Mouse (Mus musculus): ENCODE data around the gene Nmbr. TPM values are rescaled to one million over a fixed set of nuclear protein-coding genes. Genes with fewer than 3 reads are reported as not detected.

The Nmbr gene
- total and polyA plus RNA-seq, 2 experiments from 2014 or later = 2.8 to 4.5 TPM

GRCm38 (mm10) chr10:14690349-14690748 is 15.0 kb upstream of the Nmbr start:
- peaks cover 5% of the 10 kb centered on the region for H3K36me3 ChIP-seq (ENCODE audit: insufficient read depth, low read length)
- 63% methylated on average over 3 of the region's 3 CpGs for WGBS
- no peak for DNase-seq (ENCODE audit: low spot score)

GRCm38 (mm10) chr10:14703239-14703638 is 2.2 kb upstream of the Nmbr start:
- ATAC-seq (ENCODE audit: low FRiP score) (no peak), DNase-seq (ENCODE audit: low spot score) (peak; percentile 15)
- H3K36me3 ChIP-seq (ENCODE audit: insufficient read depth, low read length) = no peaks in the 10 kb centered on the region
- H3K4me1 ChIP-seq (ENCODE audit: insufficient read depth, low read length) = 0 out of 2 replicates have a peak, but pooled peaks cover 4% of the 10 kb centered on the region
- H3K9ac ChIP-seq (replicated peaks; ENCODE audit: low read length, poor library complexity, severe bottlenecking) = no peak overlapping the region
- TF ChIP-seq CTCF (IDR thresholded peaks at IDR 0.05) = no peak
- no peak overlapping the region for H3K4me3 ChIP-seq (ENCODE audit: low read depth, low read length)
- H3K27me3 ChIP-seq (ENCODE audit: insufficient read depth, low read length) = no peaks in the 10 kb centered on the region
- H3K9me3 ChIP-seq (ENCODE audit: low read length) = no peaks in the 10 kb centered on the region
- peak overlapping the region; percentile 66 for H3K4me2 ChIP-seq (ENCODE audit: low read depth, low read length, poor library complexity, severe bottlenecking)
- no peak overlapping the region for H3K27ac ChIP-seq (ENCODE audit: low read depth, low read length)
- WGBS = 23% methylated on average over 1 of the region's 1 CpGs

More at GRCm38 (mm10) chr10:14690349-14690748, 15.0 kb upstream of the Nmbr start:
- ATAC-seq (ENCODE audit: low FRiP score) = no peak
- Histone ChIP-seq H3K4me3 (ENCODE audit: low read depth, low read length) (no peak overlapping the region), H3K9me3 (ENCODE audit: low read length) (no peaks in the 10 kb centered on the region), H3K4me1 (ENCODE audit: insufficient read depth, low read length) (no peaks in the 10 kb centered on the region), H3K27me3 (ENCODE audit: insufficient read depth, low read length) (no peaks in the 10 kb centered on the region), H3K27ac (ENCODE audit: low read depth, low read length) (no peak overlapping the region), H3K4me2 (ENCODE audit: low read depth, low read length, poor library complexity, severe bottlenecking) (no peak overlapping the region), H3K9ac (replicated peaks; ENCODE audit: low read length, poor library complexity, severe bottlenecking) (no peak overlapping the region)
- TF ChIP-seq CTCF (IDR thresholded peaks at IDR 0.05) = no peak

GRCm38 (mm10) chr10:14703830-14704420 is 1.5 kb upstream of the Nmbr start:
- no peak for TF ChIP-seq CTCF (IDR thresholded peaks at IDR 0.05)
- H3K36me3 ChIP-seq (ENCODE audit: insufficient read depth, low read length) = no peaks in the 10 kb centered on the region
- no peaks in the 10 kb centered on the region for H3K27me3 ChIP-seq (ENCODE audit: insufficient read depth, low read length)
- DNase-seq (ENCODE audit: low spot score) (no peak), ATAC-seq (ENCODE audit: low FRiP score) (no peak)
- no peak overlapping the region for H3K27ac ChIP-seq (ENCODE audit: low read depth, low read length)
- H3K4me2 ChIP-seq (ENCODE audit: low read depth, low read length, poor library complexity, severe bottlenecking) = peak overlapping the region; percentile 66
- H3K4me1 ChIP-seq (ENCODE audit: insufficient read depth, low read length) = 0 out of 2 replicates have a peak, but pooled peaks cover 4% of the 10 kb centered on the region
- no peak overlapping the region for H3K9ac ChIP-seq (replicated peaks; ENCODE audit: low read length, poor library complexity, severe bottlenecking)
- H3K9me3 ChIP-seq (ENCODE audit: low read length) = no peaks in the 10 kb centered on the region
- WGBS = 18% methylated on average over 4 of the region's 4 CpGs
- H3K4me3 ChIP-seq (ENCODE audit: low read depth, low read length) = peak overlapping the region; percentile 69

GRCm38 (mm10) chr10:14718114-14718513 is 12.7 kb downstream of the Nmbr start, which contains the start of gene Gje1:
Gene Gje1 (minus strand): TSS chr10:14718214.
- Histone ChIP-seq H3K4me3 (ENCODE audit: low read depth, low read length) (no peak within 1 kb of the TSS), H3K27me3 (ENCODE audit: insufficient read depth, low read length) (no peaks in the 10 kb centered on the region), H3K4me1 (ENCODE audit: insufficient read depth, low read length) (no peaks in the 10 kb centered on the region), H3K36me3 (ENCODE audit: insufficient read depth, low read length) (no peaks in the 10 kb centered on the region), H3K9me3 (ENCODE audit: low read length) (no peaks in the 10 kb centered on the region), H3K4me2 (ENCODE audit: low read depth, low read length, poor library complexity, severe bottlenecking) (no peak within 1 kb of the TSS), H3K9ac (replicated peaks; ENCODE audit: low read length, poor library complexity, severe bottlenecking) (no peak within 1 kb of the TSS), H3K27ac (ENCODE audit: low read depth, low read length) (no peak within 1 kb of the TSS)
- TF ChIP-seq CTCF (IDR thresholded peaks at IDR 0.05) = no peak
- ATAC-seq (ENCODE audit: low FRiP score) = no peak
- no peak for DNase-seq (ENCODE audit: low spot score)
- 56% methylated on average over 3 of the region's 3 CpGs for WGBS

- H3K9me3 ChIP-seq (ENCODE audit: low read length) = no peaks in the 10 kb centered on the region
- TF ChIP-seq CTCF (IDR thresholded peaks at IDR 0.05) = no peak
- no peaks in the 10 kb centered on the region for H3K4me1 ChIP-seq (ENCODE audit: insufficient read depth, low read length)
- DNase-seq (ENCODE audit: low spot score) (no peak), ATAC-seq (ENCODE audit: low FRiP score) (no peak)
- H3K4me2 ChIP-seq (ENCODE audit: low read depth, low read length, poor library complexity, severe bottlenecking) = no peak overlapping the region
- H3K36me3 ChIP-seq (ENCODE audit: insufficient read depth, low read length) = no peaks in the 10 kb centered on the region
- no peak overlapping the region for H3K4me3 ChIP-seq (ENCODE audit: low read depth, low read length)
- no peaks in the 10 kb centered on the region for H3K27me3 ChIP-seq (ENCODE audit: insufficient read depth, low read length)
- 46% methylated on average over 9 of the region's 9 CpGs for WGBS
- H3K27ac ChIP-seq (ENCODE audit: low read depth, low read length) = no peak overlapping the region
- no peak overlapping the region for H3K9ac ChIP-seq (replicated peaks; ENCODE audit: low read length, poor library complexity, severe bottlenecking)
These were observed 20.3 kb downstream of the Nmbr start for GRCm38 (mm10) chr10:14725671-14726070.

DNA sequence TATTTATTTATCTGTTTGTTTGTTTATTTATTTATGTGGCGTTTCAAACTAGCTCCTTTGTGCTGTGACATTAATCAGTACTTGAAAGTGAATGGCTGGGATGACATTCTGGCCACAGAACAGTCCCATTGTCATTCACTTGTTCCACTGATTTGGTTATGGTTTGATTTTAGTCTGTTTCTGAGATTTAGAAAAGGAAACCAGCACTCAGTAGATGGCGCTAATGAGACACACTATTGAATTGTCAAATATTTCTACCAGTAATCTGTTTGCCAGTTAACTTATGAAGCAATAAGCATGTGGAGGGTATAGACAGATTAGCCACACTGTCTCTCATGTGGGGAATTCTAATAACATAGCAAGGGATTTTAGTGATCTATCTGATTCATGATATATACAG is 28.9 kb downstream of the Nmbr start:
- no peaks in the 10 kb centered on the region for H3K9me3 ChIP-seq (ENCODE audit: low read length)
- H3K27me3 ChIP-seq (ENCODE audit: insufficient read depth, low read length) = no peaks in the 10 kb centered on the region
- peak; percentile 86 for TF ChIP-seq CTCF (IDR thresholded peaks at IDR 0.05)
- DNase-seq (ENCODE audit: low spot score) (peak; percentile 89), ATAC-seq (ENCODE audit: low FRiP score) (no peak)
- H3K36me3 ChIP-seq (ENCODE audit: insufficient read depth, low read length) = no peaks in the 10 kb centered on the region
- no peak overlapping the region for H3K27ac ChIP-seq (ENCODE audit: low read depth, low read length)
- H3K9ac ChIP-seq (replicated peaks; ENCODE audit: low read length, poor library complexity, severe bottlenecking) = no peak overlapping the region
- WGBS = 8% methylated on average over 2 of the region's 2 CpGs
- H3K4me3 ChIP-seq (ENCODE audit: low read depth, low read length) = no peak overlapping the region
- no peaks in the 10 kb centered on the region for H3K4me1 ChIP-seq (ENCODE audit: insufficient read depth, low read length)
- no peak overlapping the region for H3K4me2 ChIP-seq (ENCODE audit: low read depth, low read length, poor library complexity, severe bottlenecking)

Measured in midbrain, postnatal 0 days (tissue).